Mouse (Mus musculus) heart, postnatal 0 days (tissue): ENCODE results near the gene Moxd2. TPM values are rescaled to one million over a fixed set of nuclear protein-coding genes. Genes with fewer than 3 reads are reported as not detected.

Source experiments
- ATAC-seq: fragments of 200-750 bp; cut with Nextera tagmentation; 2 replicates; pipeline ENCODE4 v1.8.0; 2017; ENCODE audit warnings: low read depth, moderate number of reproducible peaks, moderate library complexity; ENCODE audit not compliant: insufficient read depth
- DNase-seq: peaks from one replicate; pipeline ENCODE4 v3.0.0-alpha.2; 2016; ENCODE audit warnings: low spot score
- H3K27ac ChIP-seq: fragments of 300-500 bp; sonication (generic); 2 replicates; pipeline ENCODE4 v1.5.1; 2014; ENCODE audit warnings: low read depth, mild to moderate bottlenecking
- H3K27me3 ChIP-seq: fragments of 300-500 bp; sonication (generic); 2 replicates; pipeline ENCODE4 v1.6.1; 2014; ENCODE audit warnings: low read length, mixed read lengths; ENCODE audit not compliant: control insufficient read depth, insufficient read depth
- H3K36me3 ChIP-seq: fragments of 300-500 bp; sonication (generic); replicated peaks from 2 replicates; pipeline ENCODE4 v1.6.1; 2014; ENCODE audit warnings: low read length, mixed read lengths; ENCODE audit not compliant: control insufficient read depth, insufficient read depth
- H3K4me1 ChIP-seq: fragments of 300-500 bp; sonication (generic); 2 replicates; pipeline ENCODE4 v1.6.1; 2014; ENCODE audit warnings: antibody characterized with exemption; ENCODE audit not compliant: control insufficient read depth, insufficient read depth
- H3K4me2 ChIP-seq: fragments of 300-500 bp; sonication (generic); 2 replicates; pipeline ENCODE4 v1.6.1; 2014; ENCODE audit warnings: low read depth, mild to moderate bottlenecking, low read length, moderate library complexity
- H3K4me3 ChIP-seq: fragments of 300-500 bp; sonication (generic); 2 replicates; pipeline ENCODE4 v1.5.1; 2014; ENCODE audit warnings: low read depth, low read length
- H3K9ac ChIP-seq: fragments of 300-500 bp; sonication (generic); replicated peaks from 2 replicates; pipeline ENCODE4 v1.6.1; 2014; ENCODE audit warnings: low read depth, low read length, mixed read lengths
- H3K9me3 ChIP-seq: fragments of 300-500 bp; sonication (generic); replicated peaks from 2 replicates; pipeline ENCODE4 v1.6.1; 2016; ENCODE audit warnings: low read length; ENCODE audit not compliant: control insufficient read depth
- CTCF ChIP-seq: IDR thresholded peaks from 2 replicates; pipeline ENCODE4 v1.5.1; 2016; ENCODE audit warnings: antibody characterized with exemption, control low read depth, low read depth
- EP300 ChIP-seq: IDR thresholded peaks from 2 replicates; pipeline ENCODE4 v1.6.1; 2016; ENCODE audit warnings: antibody characterized with exemption, low read depth
- WGBS: fragments of 180-500 bp; shearing (Covaris S2); extraction: QIAGEN DNeasy Blood & Tissue Kit; methylation state at CpG from one replicate; pipeline ENCODE4 v1.1.7; 2014; 5-methylcytosine and 5-hydroxymethylcytosine counted together
- polyA plus RNA-seq: library from polyadenylated mRNA; unstranded; fragments of >200 nt; fragmentation: Nextera tagmentation; extraction: Ambion mirVana; gene quantifications from 2 replicates; pipeline ENCODE4 v1.2.1, GENCODE M21; 2015
- total RNA-seq: library from RNA; depleted of rRNA; stranded (reverse); fragments of >200 nt; gene quantifications from 2 replicates; pipeline ENCODE4 v1.2.3, GENCODE M21; 2014; ENCODE audit warnings: low replicate concordance; rRNA removed

The Moxd2 gene
- not detected in 2 replicates for total RNA-seq
- polyA plus RNA-seq: not detected in 2 replicates

DNA sequence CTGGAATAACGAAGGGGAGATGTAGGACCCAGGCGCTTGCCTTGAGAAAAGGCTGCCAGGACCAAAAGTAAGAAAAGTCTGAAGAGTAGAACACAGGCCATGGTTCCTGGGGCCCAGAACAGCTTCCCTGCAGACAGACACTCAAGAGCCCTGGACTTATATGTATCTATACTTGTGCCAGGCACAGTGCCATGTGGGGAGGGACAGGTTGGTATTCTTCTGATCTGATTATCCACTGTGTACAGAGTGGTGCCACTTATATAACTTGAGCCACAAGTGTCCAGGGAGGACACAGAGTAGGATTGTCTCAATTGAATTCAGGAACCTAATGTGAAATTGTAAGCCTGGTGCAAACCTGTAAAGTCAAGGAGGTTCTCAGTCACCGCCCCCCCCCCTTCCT is at the start of gene Moxd2:
Gene Moxd2 (minus strand): TSS at position 101 of the 400 bp plus-strand sequence.
- no peaks in the 10 kb centered on the region for H3K36me3 ChIP-seq
- no peak within 1 kb of the TSS for H3K9ac ChIP-seq
- 81% methylated on average over 3 of the region's 3 CpGs for WGBS
- TF ChIP-seq CTCF: no peak
- no peak for TF ChIP-seq EP300
- H3K4me1 ChIP-seq: no peaks in the 10 kb centered on the region
- H3K4me3 ChIP-seq: no peak within 1 kb of the TSS
- H3K9me3 ChIP-seq: no peaks in the 10 kb centered on the region
- no peak within 1 kb of the TSS for H3K4me2 ChIP-seq
- DNase-seq: no peak
- no peak within 1 kb of the TSS for H3K27ac ChIP-seq
- H3K27me3 ChIP-seq: no peaks in the 10 kb centered on the region
- no peak for ATAC-seq

DNA sequence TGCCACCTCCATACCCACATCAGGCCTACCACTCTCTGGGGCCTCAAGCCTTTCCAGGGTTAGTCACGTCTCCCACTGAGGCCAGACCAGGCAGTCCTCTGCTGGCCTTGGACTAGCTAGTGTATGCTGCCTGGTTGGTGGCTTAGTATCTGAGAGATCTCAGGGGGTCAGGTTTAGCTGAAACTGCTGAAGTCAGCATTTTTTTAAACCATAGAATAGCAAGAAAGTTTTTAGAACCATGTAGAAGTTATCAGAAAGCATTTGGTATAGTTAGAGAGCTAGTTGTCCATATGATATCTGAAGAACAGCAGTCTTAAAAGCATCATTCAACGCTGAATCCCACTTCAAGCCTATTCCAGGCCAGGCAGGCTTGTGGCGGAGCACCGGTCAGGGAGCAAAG is 32.7 kb upstream of the Moxd2 start:
- no peaks in the 10 kb centered on the region for H3K4me1 ChIP-seq
- H3K9ac ChIP-seq: no peak overlapping the region
- H3K4me3 ChIP-seq: no peak overlapping the region
- no peak overlapping the region for H3K27ac ChIP-seq
- TF ChIP-seq EP300 (no peak), CTCF (no peak)
- WGBS: 73% methylated on average over 4 of the region's 4 CpGs
- H3K27me3 ChIP-seq: no peaks in the 10 kb centered on the region
- H3K4me2 ChIP-seq: no peak overlapping the region
- ATAC-seq (no peak), DNase-seq (no peak)
- no peaks in the 10 kb centered on the region for H3K36me3 ChIP-seq
- no peaks in the 10 kb centered on the region for H3K9me3 ChIP-seq

DNA sequence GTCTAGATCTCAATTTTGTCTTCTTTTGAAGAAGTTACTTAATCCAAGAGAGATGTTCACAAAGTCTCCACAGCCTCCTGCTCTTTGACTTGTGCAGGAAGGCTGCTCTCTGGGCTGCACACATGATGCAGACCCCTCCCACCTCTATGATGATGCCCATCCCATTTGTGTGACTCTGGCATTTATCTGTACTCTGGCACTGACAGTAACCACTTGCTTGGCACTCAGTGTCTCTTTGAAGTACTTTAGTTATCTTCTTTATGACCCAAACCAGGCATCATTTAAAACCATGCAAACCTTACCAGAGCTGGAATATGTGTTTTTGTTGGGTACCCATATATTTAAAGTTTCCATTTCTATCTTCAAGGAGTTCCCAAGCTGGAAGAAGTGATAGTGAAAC is 13.0 kb upstream of the Moxd2 start, which contains the start of gene Prss58:
Gene Prss58 (minus strand): TSS at position 101 of the 400 bp plus-strand sequence.
- DNase-seq (no peak), ATAC-seq (no peak)
- H3K4me2 ChIP-seq: no peak within 1 kb of the TSS
- H3K27ac ChIP-seq: no peak within 1 kb of the TSS
- H3K4me1 ChIP-seq: no peaks in the 10 kb centered on the region
- no peaks in the 10 kb centered on the region for H3K36me3 ChIP-seq
- no peak within 1 kb of the TSS for H3K4me3 ChIP-seq
- TF ChIP-seq CTCF (no peak), EP300 (no peak)
- no peaks in the 10 kb centered on the region for H3K9me3 ChIP-seq
- H3K9ac ChIP-seq: no peak within 1 kb of the TSS
- no peaks in the 10 kb centered on the region for H3K27me3 ChIP-seq

DNA sequence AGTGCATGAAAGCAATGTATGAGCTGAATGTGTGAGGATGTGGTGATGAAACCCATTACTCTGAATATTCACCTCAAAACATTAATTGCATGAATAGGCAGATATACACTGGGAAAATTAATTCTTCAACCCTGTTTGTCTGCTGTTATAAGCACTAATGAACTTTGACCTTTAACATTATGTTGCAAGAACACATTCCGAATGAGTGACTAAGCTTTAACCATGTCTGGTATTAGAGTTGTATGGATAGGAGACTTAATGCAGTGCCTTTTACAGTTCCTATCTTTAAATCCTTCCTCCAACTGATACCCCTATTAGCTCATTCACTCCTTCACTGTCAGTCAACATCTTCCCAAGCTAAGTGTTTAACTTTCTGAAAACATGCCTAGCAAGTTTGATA is 7.4 kb upstream of the Moxd2 start:
- Histone ChIP-seq H3K27ac (no peak overlapping the region), H3K9ac (no peak overlapping the region), H3K9me3 (no peaks in the 10 kb centered on the region), H3K27me3 (no peaks in the 10 kb centered on the region), H3K36me3 (no peaks in the 10 kb centered on the region), H3K4me1 (no peaks in the 10 kb centered on the region), H3K4me2 (no peak overlapping the region), H3K4me3 (no peak overlapping the region)
- TF ChIP-seq EP300: no peak
- TF ChIP-seq CTCF: no peak
- DNase-seq (no peak), ATAC-seq (no peak)
- 65% methylated on average over 1 of the region's 1 CpGs for WGBS

DNA sequence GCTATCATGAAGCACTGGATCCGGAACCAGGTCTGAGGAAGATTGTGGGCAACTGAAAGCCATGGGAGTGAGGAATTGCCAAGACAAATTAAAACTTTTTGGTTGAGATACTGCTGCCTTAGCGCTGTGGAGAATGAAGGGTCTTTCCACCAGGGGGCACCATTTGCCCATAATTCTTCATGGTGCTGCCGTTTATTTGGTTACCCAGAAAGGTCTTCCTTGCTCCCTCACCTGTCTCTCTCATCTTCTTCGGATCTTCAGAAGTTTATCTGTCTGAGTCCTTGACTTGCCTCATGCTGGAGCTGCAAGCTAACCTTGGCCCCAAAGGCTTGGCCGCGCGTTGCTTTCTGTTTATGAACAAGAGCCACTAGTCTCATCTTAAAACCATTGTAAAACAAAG is 6.3 kb upstream of the Moxd2 start:
- no peaks in the 10 kb centered on the region for H3K27me3 ChIP-seq
- H3K9me3 ChIP-seq: no peaks in the 10 kb centered on the region
- ATAC-seq (no peak), DNase-seq (no peak)
- no peak overlapping the region for H3K4me3 ChIP-seq
- 41% methylated on average over 7 of the region's 7 CpGs for WGBS
- no peaks in the 10 kb centered on the region for H3K4me1 ChIP-seq
- TF ChIP-seq CTCF (peak; percentile 15; the same call in 1 of the 2 replicates), EP300 (no peak)
- no peak overlapping the region for H3K27ac ChIP-seq
- H3K36me3 ChIP-seq: no peaks in the 10 kb centered on the region
- H3K4me2 ChIP-seq: no peak overlapping the region
- H3K9ac ChIP-seq: no peak overlapping the region

DNA sequence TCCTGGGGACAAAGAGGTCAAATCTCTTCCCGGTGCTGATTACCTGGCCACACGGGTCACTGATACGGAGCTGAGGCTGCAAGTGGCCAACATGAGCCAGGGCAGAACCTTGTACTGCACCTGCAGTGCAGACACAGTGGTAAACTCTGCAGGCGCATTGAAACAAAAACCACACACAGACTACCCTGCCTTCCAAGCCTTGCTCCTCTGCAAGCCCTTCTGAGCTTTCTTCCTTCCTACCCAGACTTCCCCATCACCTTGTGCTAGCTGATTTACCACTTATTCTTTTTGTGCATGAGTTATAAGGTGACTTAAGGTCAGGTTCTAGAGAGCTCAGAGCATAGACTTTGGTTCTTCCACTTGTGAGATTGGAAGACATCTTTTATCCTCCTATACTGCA is 4.5 kb upstream of the Moxd2 start:
- Histone ChIP-seq H3K4me3 (no peak overlapping the region), H3K4me2 (no peak overlapping the region), H3K27me3 (no peaks in the 10 kb centered on the region), H3K4me1 (no peaks in the 10 kb centered on the region), H3K36me3 (no peaks in the 10 kb centered on the region), H3K9ac (no peak overlapping the region), H3K9me3 (no peaks in the 10 kb centered on the region), H3K27ac (no peak overlapping the region)
- TF ChIP-seq CTCF (no peak), EP300 (no peak)
- ATAC-seq (no peak), DNase-seq (no peak)
- 69% methylated on average over 4 of the region's 4 CpGs for WGBS
